Mouse (Mus musculus) limb, embryonic 15.5 days (tissue): Measurements from ENCODE around the gene Map6. TPM values are rescaled to one million over a fixed set of nuclear protein-coding genes. Genes with fewer than 3 reads are reported as not detected.

Source experiments
- ATAC-seq: fragments of 200-750 bp; cut with Nextera tagmentation; 2 replicates; pipeline ENCODE4 v1.8.0; 2017; ENCODE audit warnings: low read depth, moderate TSS enrichment; ENCODE audit not compliant: insufficient number of reproducible peaks, low FRiP score, low TSS enrichment
- H3K27ac ChIP-seq: fragments of 300-500 bp; sonication (generic); 2 replicates; pipeline ENCODE4 v1.5.1; 2015; ENCODE audit warnings: moderate library complexity, mild to moderate bottlenecking, inconsistent platforms
- H3K27me3 ChIP-seq: fragments of 300-500 bp; sonication (generic); 2 replicates; pipeline ENCODE4 v1.6.1; 2015; ENCODE audit warnings: inconsistent platforms
- H3K36me3 ChIP-seq: fragments of 300-500 bp; sonication (generic); 2 replicates; pipeline ENCODE4 v1.6.1; 2015; ENCODE audit warnings: inconsistent platforms
- H3K4me1 ChIP-seq: fragments of 300-500 bp; sonication (generic); 2 replicates; pipeline ENCODE4 v1.6.1; 2015; ENCODE audit warnings: inconsistent platforms
- H3K4me2 ChIP-seq: fragments of 300-500 bp; sonication (generic); 2 replicates; pipeline ENCODE4 v1.6.1; 2015; ENCODE audit warnings: mild to moderate bottlenecking, inconsistent platforms
- H3K4me3 ChIP-seq: fragments of 300-500 bp; sonication (generic); 2 replicates; pipeline ENCODE4 v1.5.1; 2015; ENCODE audit warnings: mild to moderate bottlenecking, inconsistent platforms
- H3K9ac ChIP-seq: fragments of 300-500 bp; sonication (generic); 2 replicates; pipeline ENCODE4 v1.6.1; 2015; ENCODE audit warnings: inconsistent platforms
- H3K9me3 ChIP-seq: fragments of 300-500 bp; sonication (generic); 2 replicates; pipeline ENCODE4 v1.6.1; 2016; ENCODE audit warnings: inconsistent platforms
- WGBS: fragments of 180-500 bp; shearing (Covaris S2); methylation state at CpG from one replicate; pipeline ENCODE4 v1.1.7; 2015; 5-methylcytosine and 5-hydroxymethylcytosine counted together
- polyA plus RNA-seq: library from polyadenylated mRNA; unstranded; fragments of >200 nt; fragmentation: Nextera tagmentation; extraction: Ambion mirVana; gene quantifications from 2 replicates; pipeline ENCODE4 v1.2.1, GENCODE M21; 2015

Gene Map6
- polyA plus RNA-seq, 1 experiment from 2014 or later, result 10.2 TPM

GRCm38 (mm10) chr7:99295104-99295503 lies 27.9 kb downstream of the Map6 start:
- 0 out of 2 replicates have a peak overlapping the region, but pooled peaks have one; percentile 4 for H3K27ac ChIP-seq
- H3K27me3 ChIP-seq, result 0 out of 2 replicates have a peak, but pooled peaks cover 3% of the 10 kb centered on the region
- no peak overlapping the region for H3K4me3 ChIP-seq
- no peaks in the 10 kb centered on the region for H3K36me3 ChIP-seq
- H3K9ac ChIP-seq, result no peak overlapping the region
- no peak overlapping the region for H3K4me2 ChIP-seq
- no peak for ATAC-seq
- H3K4me1 ChIP-seq, result peaks cover 5% of the 10 kb centered on the region; the same call in 1 of the 2 replicates
- no peaks in the 10 kb centered on the region for H3K9me3 ChIP-seq
- WGBS, result 66% methylated on average over 8 of the region's 8 CpGs

DNA sequence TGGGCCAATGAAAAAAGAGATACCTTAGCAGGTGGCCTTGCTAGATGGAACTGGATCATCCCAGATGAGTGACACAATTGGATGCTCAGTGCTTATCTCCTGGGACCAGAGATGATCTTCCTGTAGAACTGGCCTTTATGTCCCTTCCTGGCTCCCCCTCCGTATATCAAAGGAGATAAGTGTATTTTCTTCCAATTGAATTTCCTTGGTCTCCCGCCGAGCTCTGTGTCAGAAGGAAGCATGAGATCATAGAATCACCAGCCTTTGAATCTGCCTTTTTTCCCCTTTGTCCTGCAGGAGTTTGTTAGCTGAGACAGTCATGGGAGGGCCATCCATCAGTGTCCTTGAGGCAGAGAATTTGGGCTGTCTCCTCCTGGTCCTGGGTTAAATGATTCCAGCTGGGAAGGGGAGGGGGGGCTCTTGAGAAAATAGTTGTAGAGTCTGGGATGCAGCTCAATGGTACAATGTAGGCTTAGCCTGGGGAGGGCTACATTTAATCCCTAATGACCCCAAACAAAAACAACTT lies 33.5 kb downstream of the Map6 start:
- Histone ChIP-seq H3K4me3 (no peak overlapping the region), H3K4me1 (peaks cover 6% of the 10 kb centered on the region), H3K9me3 (no peaks in the 10 kb centered on the region), H3K36me3 (no peaks in the 10 kb centered on the region), H3K9ac (no peak overlapping the region), H3K27me3 (no peaks in the 10 kb centered on the region), H3K4me2 (no peak overlapping the region), H3K27ac (no peak overlapping the region)
- 32% methylated on average over 3 of the region's 3 CpGs for WGBS
- no peak for ATAC-seq

DNA sequence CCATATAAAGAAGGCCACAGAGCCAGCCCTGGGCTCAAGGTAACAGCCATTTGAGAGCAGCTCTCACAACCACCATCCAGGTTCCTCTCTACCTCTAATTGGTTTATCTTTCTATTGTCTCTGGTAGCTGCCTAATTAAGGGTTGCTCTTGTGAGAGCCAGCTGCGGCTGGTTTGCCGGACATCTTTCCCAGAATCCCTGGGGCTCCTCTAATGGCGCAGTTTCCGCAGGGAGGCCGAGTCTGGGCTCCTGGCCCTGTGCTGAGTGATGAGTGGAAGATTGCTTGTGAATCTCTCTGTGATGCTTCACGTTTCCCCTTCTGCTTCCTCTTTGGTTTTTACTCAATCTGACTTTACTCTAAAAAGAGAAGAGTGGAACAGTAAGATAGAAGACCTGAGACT lies 36.8 kb downstream of the Map6 start:
- no peak overlapping the region for H3K27ac ChIP-seq
- H3K9ac ChIP-seq, result no peak overlapping the region
- peaks cover 6% of the 10 kb centered on the region for H3K4me1 ChIP-seq
- no peak for ATAC-seq
- H3K4me2 ChIP-seq, result no peak overlapping the region
- H3K4me3 ChIP-seq, result no peak overlapping the region
- 52% methylated on average over 6 of the region's 6 CpGs for WGBS
- H3K27me3 ChIP-seq, result no peaks in the 10 kb centered on the region
- no peaks in the 10 kb centered on the region for H3K9me3 ChIP-seq
- H3K36me3 ChIP-seq, result no peaks in the 10 kb centered on the region

- H3K4me3 ChIP-seq, result no peak overlapping the region
- H3K36me3 ChIP-seq, result no peaks in the 10 kb centered on the region
- peaks cover 6% of the 10 kb centered on the region for H3K4me1 ChIP-seq
- WGBS, result 56% methylated on average over 5 of the region's 5 CpGs
- H3K4me2 ChIP-seq, result no peak overlapping the region
- H3K27ac ChIP-seq, result no peak overlapping the region
- H3K27me3 ChIP-seq, result no peaks in the 10 kb centered on the region
- no peak overlapping the region for H3K9ac ChIP-seq
- ATAC-seq, result no peak
- H3K9me3 ChIP-seq, result no peaks in the 10 kb centered on the region
Measured at GRCm38 (mm10) chr7:99304949-99305372, 37.7 kb downstream of the Map6 start.

GRCm38 (mm10) chr7:99305688-99306087 lies 38.4 kb downstream of the Map6 start:
- H3K4me1 ChIP-seq, result peaks cover 6% of the 10 kb centered on the region
- 96% methylated on average over 4 of the region's 4 CpGs for WGBS
- no peak for ATAC-seq
- H3K4me2 ChIP-seq, result no peak overlapping the region
- H3K4me3 ChIP-seq, result no peak overlapping the region
- H3K9me3 ChIP-seq, result no peaks in the 10 kb centered on the region
- H3K27ac ChIP-seq, result no peak overlapping the region
- H3K9ac ChIP-seq, result no peak overlapping the region
- H3K36me3 ChIP-seq, result no peaks in the 10 kb centered on the region
- H3K27me3 ChIP-seq, result no peaks in the 10 kb centered on the region

DNA sequence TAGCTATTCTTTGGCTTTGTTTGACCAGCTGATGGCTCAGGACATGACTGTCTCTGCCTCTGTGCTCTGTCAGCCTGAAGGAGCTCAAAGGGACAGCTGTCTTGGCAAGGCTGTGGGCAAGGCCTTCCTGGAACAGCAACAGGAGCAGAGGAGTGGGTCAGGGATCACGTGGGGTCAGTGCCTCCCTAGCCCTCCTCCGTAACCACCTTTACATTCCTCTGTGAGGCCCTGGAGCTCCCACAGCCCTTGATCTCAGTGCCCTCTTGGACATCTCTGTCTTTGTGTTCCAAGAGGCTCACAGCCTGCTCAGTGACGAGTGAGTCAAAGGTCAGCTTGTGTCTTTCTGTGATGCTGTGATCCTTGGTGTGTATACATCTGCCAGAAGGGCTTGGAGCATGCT lies 39.4 kb downstream of the Map6 start:
- 46% methylated on average over 3 of the region's 3 CpGs for WGBS
- no peaks in the 10 kb centered on the region for H3K27me3 ChIP-seq
- no peak overlapping the region for H3K4me3 ChIP-seq
- ATAC-seq, result no peak
- H3K27ac ChIP-seq, result no peak overlapping the region
- H3K4me1 ChIP-seq, result peaks cover 6% of the 10 kb centered on the region
- no peak overlapping the region for H3K9ac ChIP-seq
- H3K36me3 ChIP-seq, result no peaks in the 10 kb centered on the region
- no peaks in the 10 kb centered on the region for H3K9me3 ChIP-seq
- H3K4me2 ChIP-seq, result no peak overlapping the region

DNA sequence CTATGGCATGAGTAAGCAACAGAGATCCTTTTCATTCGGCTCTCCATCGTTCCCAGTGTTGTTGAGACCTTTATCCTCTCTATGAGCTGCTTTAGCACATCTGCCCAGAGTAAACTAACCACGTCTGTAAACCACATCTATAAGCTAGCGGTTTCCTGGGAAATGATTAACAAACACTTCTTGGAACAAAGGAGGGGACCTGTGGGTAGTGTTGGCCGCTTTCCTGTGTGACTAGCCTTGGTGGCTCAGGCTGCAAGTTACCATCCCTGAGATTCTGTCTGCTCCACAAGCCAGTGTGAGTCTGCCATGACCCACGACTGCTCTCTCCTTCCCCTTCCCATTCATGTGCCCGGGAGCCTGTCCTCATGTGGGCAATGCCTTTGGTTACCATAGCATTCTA lies 44.2 kb downstream of the Map6 start:
- H3K9ac ChIP-seq, result no peak overlapping the region
- H3K4me1 ChIP-seq, result peaks cover 16% of the 10 kb centered on the region; the same call in 1 of the 2 replicates
- 55% methylated on average over 7 of the region's 7 CpGs for WGBS
- no peaks in the 10 kb centered on the region for H3K27me3 ChIP-seq
- H3K4me3 ChIP-seq, result no peak overlapping the region
- no peaks in the 10 kb centered on the region for H3K9me3 ChIP-seq
- ATAC-seq, result no peak
- no peak overlapping the region for H3K4me2 ChIP-seq
- no peak overlapping the region for H3K27ac ChIP-seq
- H3K36me3 ChIP-seq, result no peaks in the 10 kb centered on the region

DNA sequence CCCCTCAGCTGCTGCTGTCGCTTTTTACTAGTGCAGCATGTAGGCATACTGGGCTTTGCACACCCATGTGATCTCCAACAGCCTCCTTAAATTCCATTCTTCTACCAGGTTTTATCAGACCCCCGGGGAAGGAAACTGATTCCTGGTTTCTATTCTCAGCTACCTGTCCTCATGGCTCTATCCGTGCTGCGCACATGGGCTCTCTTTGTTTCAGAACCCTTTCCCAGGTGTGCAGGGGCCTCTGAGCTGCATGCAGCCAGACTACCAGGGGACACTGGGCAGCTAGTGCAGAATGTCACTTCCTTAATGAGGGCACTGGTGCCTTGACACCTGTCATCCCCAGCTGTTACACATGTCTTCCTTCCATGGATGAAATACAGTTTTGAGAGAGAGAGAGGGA lies 44.8 kb downstream of the Map6 start:
- H3K4me2 ChIP-seq, result no peak overlapping the region
- no peaks in the 10 kb centered on the region for H3K9me3 ChIP-seq
- H3K4me3 ChIP-seq, result no peak overlapping the region
- H3K9ac ChIP-seq, result no peak overlapping the region
- peaks cover 16% of the 10 kb centered on the region; the same call in 1 of the 2 replicates for H3K4me1 ChIP-seq
- WGBS, result 33% methylated on average over 4 of the region's 4 CpGs
- no peak for ATAC-seq
- no peak overlapping the region for H3K27ac ChIP-seq
- H3K36me3 ChIP-seq, result no peaks in the 10 kb centered on the region
- no peaks in the 10 kb centered on the region for H3K27me3 ChIP-seq

- Histone ChIP-seq H3K4me1 (peaks cover 16% of the 10 kb centered on the region; the same call in 1 of the 2 replicates), H3K9ac (no peak overlapping the region), H3K27me3 (no peaks in the 10 kb centered on the region), H3K36me3 (no peaks in the 10 kb centered on the region), H3K4me3 (no peak overlapping the region), H3K4me2 (no peak overlapping the region), H3K9me3 (no peaks in the 10 kb centered on the region), H3K27ac (0 out of 2 replicates have a peak overlapping the region, but pooled peaks have one; percentile 11)
- WGBS, result 29% methylated on average over 8 of the region's 8 CpGs
- ATAC-seq, result no peak
Measured at GRCm38 (mm10) chr7:99312671-99313143, 45.5 kb downstream of the Map6 start.

- Histone ChIP-seq H3K27me3 (0 out of 2 replicates have a peak, but pooled peaks cover 3% of the 10 kb centered on the region), H3K4me2 (no peak overlapping the region), H3K4me3 (no peak overlapping the region), H3K36me3 (no peaks in the 10 kb centered on the region), H3K9ac (no peak overlapping the region), H3K9me3 (no peaks in the 10 kb centered on the region), H3K4me1 (peaks cover 16% of the 10 kb centered on the region; the same call in 1 of the 2 replicates), H3K27ac (no peak overlapping the region)
- WGBS, result 62% methylated on average over 8 of the region's 8 CpGs
- ATAC-seq, result no peak
Measured at GRCm38 (mm10) chr7:99313253-99313652, 46.0 kb downstream of the Map6 start.

DNA sequence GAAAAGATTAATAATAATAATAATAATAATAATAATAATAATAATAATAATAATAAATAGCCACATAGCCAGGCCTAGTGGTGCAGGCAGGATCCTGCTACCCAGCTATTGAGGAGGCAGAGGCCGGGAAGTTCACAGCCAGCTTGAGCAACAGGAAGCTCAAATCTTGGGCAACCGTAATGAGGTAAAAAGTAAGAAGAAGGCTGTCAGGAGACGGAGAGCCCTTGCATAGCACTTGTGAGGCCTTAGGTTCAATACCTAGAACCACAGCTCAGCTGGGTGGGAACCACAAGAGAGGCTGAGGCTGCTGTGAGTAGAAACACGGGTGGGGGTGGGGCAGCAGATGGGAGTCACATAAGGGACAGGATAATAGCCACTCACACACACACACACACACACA lies 47.3 kb downstream of the Map6 start:
- Histone ChIP-seq H3K27me3 (0 out of 2 replicates have a peak, but pooled peaks cover 7% of the 10 kb centered on the region), H3K9me3 (no peaks in the 10 kb centered on the region), H3K4me1 (peaks cover 16% of the 10 kb centered on the region; the same call in 1 of the 2 replicates), H3K27ac (no peak overlapping the region), H3K4me3 (no peak overlapping the region), H3K4me2 (no peak overlapping the region), H3K9ac (no peak overlapping the region), H3K36me3 (no peaks in the 10 kb centered on the region)
- WGBS, result 78% methylated on average over 4 of the region's 4 CpGs
- no peak for ATAC-seq

GRCm38 (mm10) chr7:99316207-99316606 lies 49.0 kb downstream of the Map6 start:
- 52% methylated on average over 7 of the region's 7 CpGs for WGBS
- no peak for ATAC-seq

More at GRCm38 (mm10) chr7:99316207-99316606, 49.0 kb downstream of the Map6 start:
- no peak overlapping the region for H3K4me3 ChIP-seq
- no peak overlapping the region for H3K9ac ChIP-seq
- H3K9me3 ChIP-seq, result no peaks in the 10 kb centered on the region
- H3K36me3 ChIP-seq, result no peaks in the 10 kb centered on the region
- H3K27ac ChIP-seq, result no peak overlapping the region
- peaks cover 21% of the 10 kb centered on the region for H3K4me1 ChIP-seq
- peaks cover 10% of the 10 kb centered on the region; the same call in 1 of the 2 replicates for H3K27me3 ChIP-seq
- no peak overlapping the region for H3K4me2 ChIP-seq
